Mouse (Mus musculus): ENCODE results near the gene Olfr1120. TPM values are rescaled to one million over a fixed set of nuclear protein-coding genes. Genes with fewer than 3 reads are reported as not detected.
"Not testable (repeated sequence)": the region's sequence is repeated elsewhere in the genome, so short reads cannot be mapped to it uniquely, and the experiment has no call there.

Olfr1120 gene
- not detected for total RNA-seq (2021)
- long read RNA-seq, experiment 1 = 0 reads
- long read RNA-seq, experiment 2 = 0 reads

- intact Hi-C loops (cut with DNase I) = no loop called here
- no peak for DNase-seq
Measured at GRCm38 (mm10) chr2:87354515-87354914, at the start of gene Olfr1120. Olfr1120 (plus strand) TSS chr2:87354815.

- no peak for DNase-seq
- intact Hi-C loops (cut with DNase I) = no loop called here
Measured at GRCm38 (mm10) chr2:87307281-87307680, 47.3 kb upstream of the Olfr1120 start, which contains the start of gene Olfr1118. Olfr1118 (plus strand) TSS chr2:87307581.

GRCm38 (mm10) chr2:87360121-87360520 lies 5.5 kb downstream of the Olfr1120 start:
- DNase-seq; intact Hi-C loops (cut with DNase I): not testable (repeated sequence)

- intact Hi-C loops (cut with DNase I) = no loop called here
- no peak for DNase-seq
Measured at GRCm38 (mm10) chr2:87369595-87369994, 15.0 kb downstream of the Olfr1120 start, which contains the start of gene Olfr1121. Olfr1121 (plus strand) TSS chr2:87369895.

- DNase-seq = no peak
- intact Hi-C loops (cut with DNase I) = no loop called here
Measured at GRCm38 (mm10) chr2:87371726-87372125, 17.1 kb downstream of the Olfr1120 start.

- intact Hi-C loops (cut with DNase I) = no loop called here
- no peak for DNase-seq
Measured at GRCm38 (mm10) chr2:87383935-87384334, 29.3 kb downstream of the Olfr1120 start.

GRCm38 (mm10) chr2:87385549-87385948 lies 30.9 kb downstream of the Olfr1120 start, which contains the start of gene Olfr1122:
Olfr1122 (plus strand) TSS chr2:87385849.
- no peak for DNase-seq
- intact Hi-C loops (cut with DNase I) = no loop called here

GRCm38 (mm10) chr2:87393605-87394004 lies 39.0 kb downstream of the Olfr1120 start:
- DNase-seq; intact Hi-C loops (cut with DNase I): not testable (repeated sequence)

- intact Hi-C loops (cut with DNase I); DNase-seq: not testable (repeated sequence)
Measured at GRCm38 (mm10) chr2:87394686-87395085, 40.1 kb downstream of the Olfr1120 start.

Other genes starting within 250 kb of the Olfr1120 start
- gene Olfr259, start 240.2 kb upstream of the Olfr1120 start, total RNA-seq (2021) = not detected
- gene Olfr1110, start 214.5 kb upstream of the Olfr1120 start, total RNA-seq (2021) = not detected
- not detected for gene Olfr1111, start 202.2 kb upstream of the Olfr1120 start, total RNA-seq (2021)
- not detected for gene Olfr1112, start 167.0 kb upstream of the Olfr1120 start, total RNA-seq (2021)
- gene Olfr1113, start 145.8 kb upstream of the Olfr1120 start, total RNA-seq (2021) = not detected
- gene Olfr1115, start 106.8 kb upstream of the Olfr1120 start, total RNA-seq (2021) = not detected
- gene Olfr1116, start 87.3 kb upstream of the Olfr1120 start, total RNA-seq (2021) = not detected
- gene Olfr1118, start 47.2 kb upstream of the Olfr1120 start, total RNA-seq (2021) = not detected
- not detected for gene Olfr1121, start 15.1 kb downstream of the Olfr1120 start, total RNA-seq (2021)
- gene Olfr1122, start 31.0 kb downstream of the Olfr1120 start, total RNA-seq (2021) = not detected
- not detected for gene Olfr1123, start 61.8 kb downstream of the Olfr1120 start, total RNA-seq (2021)
- not detected for gene Olfr1124, start 75.5 kb downstream of the Olfr1120 start, total RNA-seq (2021)
- gene Olfr1126, start 99.1 kb downstream of the Olfr1120 start, total RNA-seq (2021) = not detected
- not detected for gene Pramel7, start 142.3 kb downstream of the Olfr1120 start, total RNA-seq (2021)
- not detected for gene Pramel6, start 151.8 kb downstream of the Olfr1120 start, total RNA-seq (2021)
- gene Olfr153, start 177.0 kb downstream of the Olfr1120 start, total RNA-seq (2021) = not detected
- not detected for gene Olfr1128, start 190.7 kb downstream of the Olfr1120 start, total RNA-seq (2021)
- gene Olfr1129, start 219.1 kb downstream of the Olfr1120 start, total RNA-seq (2021) = not detected

Measured in heart, postnatal 14 days (tissue).